10 mouse cellular contexts compared by ENCODE assay signal in the genomic region with DNA sequence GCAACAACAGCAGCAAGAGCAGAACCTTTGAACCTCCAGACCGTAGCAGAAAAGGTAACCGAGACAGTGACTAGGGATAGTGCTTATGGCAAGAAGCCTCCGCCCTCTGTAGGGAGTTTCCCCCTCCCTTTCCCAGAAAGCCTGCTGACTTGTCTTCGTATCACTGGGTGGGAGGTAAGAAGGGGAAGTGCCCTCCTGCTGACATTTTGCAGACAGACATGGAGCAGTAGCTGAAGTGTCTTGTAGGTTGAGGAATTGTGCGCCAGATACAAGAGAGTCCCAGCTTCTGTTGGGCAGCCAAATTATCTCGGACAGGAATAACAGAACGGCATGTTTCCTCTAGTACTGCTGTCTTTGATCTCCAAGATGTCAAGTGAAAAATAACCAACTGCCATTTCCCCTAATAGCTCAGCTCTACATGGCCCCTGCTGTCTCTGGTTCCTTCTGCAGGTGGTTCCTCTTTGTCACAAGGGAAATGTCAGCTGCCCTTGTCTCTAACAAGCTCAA. TPM values are rescaled to one million over a fixed set of nuclear protein-coding genes. Genes with fewer than 3 reads are reported as not detected.
DNase-seq lines count a peak whose midpoint lies in the region; ATAC-seq and TF ChIP-seq lines count a peak whose summit lies in the region.
"Had no signal": no experiment of that assay in that cellular context is flagged by ENCODE, and none has a peak within 500 bp of the region (broad histone marks: within the 10 kb centered on the region; RNA-seq: fewer than 3 reads in every experiment).

No protein-coding gene starts in this region.

- H3K9ac ChIP-seq in embryonic facial prominence, embryonic 14.5 days (ENCODE audit: low read depth, low read length): no peak overlapping the region
- H3K9ac ChIP-seq in ES-Bruce4 (ENCODE audit: low read depth, poor library complexity, severe bottlenecking): no peak overlapping the region
- no peak overlapping the region for H3K9ac ChIP-seq in forebrain, embryonic 12.5 days

- TF ChIP-seq CTCF in ES-Bruce4 (IDR thresholded peaks at IDR 0.05; ENCODE audit: low read depth, low read length): no peak
- no peak for TF ChIP-seq CTCF in kidney, adult 2 months (conservative IDR thresholded peaks at IDR 0.05; ENCODE audit: insufficient read depth, insufficient read length, low read depth, low read length)

- peak; percentile 2 for DNase-seq in embryonic facial prominence, embryonic 14.5 days (ENCODE audit: low spot score)
- DNase-seq in embryonic facial prominence, embryonic 10.5 days (ENCODE audit: low spot score): no peak
- DNase-seq in right cerebral cortex, postnatal 4 days: no peak
- DNase-seq in kidney, adult 2 months: no peak
- DNase-seq: cerebellum, adult 9-10 months; layer of hippocampus, postnatal 36 days had no signal

- 0 out of 2 replicates have a peak, but pooled peaks have one; percentile 42 for TF ChIP-seq EP300 in ES-Bruce4 (IDR thresholded peaks at IDR 0.05; ENCODE audit: insufficient read depth, low read depth, low read length)

- no peaks in the 10 kb centered on the region for H3K36me3 ChIP-seq in embryonic facial prominence, embryonic 14.5 days (ENCODE audit: control insufficient read depth, insufficient read depth, low read length)
- H3K36me3 ChIP-seq in embryonic facial prominence, embryonic 10.5 days (replicated peaks): no peaks in the 10 kb centered on the region
- no peaks in the 10 kb centered on the region for H3K36me3 ChIP-seq in ES-Bruce4 (ENCODE audit: control insufficient read depth, insufficient read depth, low read length, poor library complexity, severe bottlenecking)
- H3K36me3 ChIP-seq in forebrain, embryonic 12.5 days (replicated peaks): no peaks in the 10 kb centered on the region
- no peaks in the 10 kb centered on the region for H3K36me3 ChIP-seq in kidney, adult 2 months (ENCODE audit: control insufficient read depth, insufficient read depth, low read length)

- H3K4me2 ChIP-seq in embryonic facial prominence, embryonic 14.5 days (ENCODE audit: low read depth, low read length): no peak overlapping the region
- no peak overlapping the region for H3K4me2 ChIP-seq in forebrain, embryonic 12.5 days

- no peak overlapping the region for H3K4me3 ChIP-seq in embryonic facial prominence, embryonic 14.5 days (ENCODE audit: low read depth, low read length)
- H3K4me3 ChIP-seq in embryonic facial prominence, embryonic 10.5 days: no peak overlapping the region
- no peak overlapping the region for H3K4me3 ChIP-seq in ES-Bruce4 (ENCODE audit: low read depth, low read length)
- no peak overlapping the region for H3K4me3 ChIP-seq in forebrain, embryonic 12.5 days (replicated peaks)
- no peak overlapping the region for H3K4me3 ChIP-seq in kidney, adult 2 months (ENCODE audit: insufficient read depth, low read depth, low read length)

- 60% methylated on average over 7 of the region's 7 CpGs for WGBS in embryonic facial prominence, embryonic 14.5 days
- 77% methylated on average over 7 of the region's 7 CpGs for WGBS in embryonic facial prominence, embryonic 10.5 days
- 73% methylated on average over 7 of the region's 7 CpGs for WGBS in forebrain, embryonic 12.5 days
- WGBS in kidney, adult 2 months: 43% methylated on average over 7 of the region's 7 CpGs

- H3K27ac ChIP-seq in embryonic facial prominence, embryonic 14.5 days (replicated peaks; ENCODE audit: low read depth, low read length): no peak overlapping the region
- no peak overlapping the region for H3K27ac ChIP-seq in embryonic facial prominence, embryonic 10.5 days (replicated peaks)
- no peak overlapping the region for H3K27ac ChIP-seq in ES-Bruce4 (ENCODE audit: insufficient read depth, low read length)
- no peak overlapping the region for H3K27ac ChIP-seq in forebrain, embryonic 12.5 days
- no peak overlapping the region for H3K27ac ChIP-seq in kidney, adult 2 months (ENCODE audit: insufficient read depth, low read depth, low read length)

- no peak for ATAC-seq in embryonic facial prominence, embryonic 14.5 days (ENCODE audit: low read depth)
- peak; percentile 90 for ATAC-seq in granulocyte monocyte progenitor cell, adult 5-6 weeks (replicated peaks; ENCODE audit: poor library complexity, severe bottlenecking)
- ATAC-seq in monocyte, adult 5-6 weeks (replicated peaks; ENCODE audit: insufficient number of reproducible peaks, low FRiP score, low TSS enrichment, poor library complexity, severe bottlenecking): peak; percentile 74
- no peak for ATAC-seq in forebrain, embryonic 12.5 days (ENCODE audit: low FRiP score)

- no peaks in the 10 kb centered on the region for H3K27me3 ChIP-seq in embryonic facial prominence, embryonic 14.5 days (replicated peaks; ENCODE audit: control insufficient read depth, insufficient read depth, low read length)
- no peaks in the 10 kb centered on the region for H3K27me3 ChIP-seq in embryonic facial prominence, embryonic 10.5 days (replicated peaks; ENCODE audit: low read depth, poor library complexity, severe bottlenecking)
- H3K27me3 ChIP-seq in ES-Bruce4 (ENCODE audit: control insufficient read depth, insufficient read depth, low read length, poor library complexity, severe bottlenecking): no peaks in the 10 kb centered on the region
- no peaks in the 10 kb centered on the region for H3K27me3 ChIP-seq in forebrain, embryonic 12.5 days
- no peaks in the 10 kb centered on the region for H3K27me3 ChIP-seq in kidney, adult 2 months (replicated peaks; ENCODE audit: control insufficient read depth, insufficient read depth, low read length)

- H3K4me1 ChIP-seq in embryonic facial prominence, embryonic 14.5 days (ENCODE audit: control insufficient read depth, insufficient read depth, low read length): no peaks in the 10 kb centered on the region
- H3K4me1 ChIP-seq in embryonic facial prominence, embryonic 10.5 days: no peaks in the 10 kb centered on the region
- no peaks in the 10 kb centered on the region for H3K4me1 ChIP-seq in ES-Bruce4 (ENCODE audit: control insufficient read depth, insufficient read depth, low read length)
- no peaks in the 10 kb centered on the region for H3K4me1 ChIP-seq in forebrain, embryonic 12.5 days
- H3K4me1 ChIP-seq in kidney, adult 2 months (ENCODE audit: control insufficient read depth, insufficient read depth, low read length): no peaks in the 10 kb centered on the region

- no peaks in the 10 kb centered on the region for H3K9me3 ChIP-seq in embryonic facial prominence, embryonic 14.5 days (ENCODE audit: control insufficient read depth, low read length)
- no peaks in the 10 kb centered on the region for H3K9me3 ChIP-seq in embryonic facial prominence, embryonic 10.5 days
- no peaks in the 10 kb centered on the region for H3K9me3 ChIP-seq in ES-Bruce4 (replicated peaks; ENCODE audit: control insufficient read depth, insufficient read depth, low read length, poor library complexity, severe bottlenecking)
- no peaks in the 10 kb centered on the region for H3K9me3 ChIP-seq in forebrain, embryonic 12.5 days

- no peak for TF ChIP-seq POLR2A in ES-Bruce4 (IDR thresholded peaks at IDR 0.05; ENCODE audit: insufficient read depth, low read length)
- TF ChIP-seq POLR2A in kidney, adult 2 months (IDR thresholded peaks at IDR 0.05; ENCODE audit: low read depth, low read length): no peak

RNA-seq across cellular contexts. Expression of a gene that starts 27.7 kb away (rescaled TPM):
- 4.4 and 11.5 TPM in 2 replicates for polyA plus RNA-seq in embryonic facial prominence, embryonic 14.5 days (2014; fragmentation: Nextera tagmentation; extraction: Ambion mirVana)
- polyA plus RNA-seq in embryonic facial prominence, embryonic 10.5 days (2016; fragmentation: Nextera tagmentation; extraction: Ambion mirVana): 1.5 and 2.0 TPM in 2 replicates
- 11.3 and 12.0 TPM in 2 replicates for polyA plus RNA-seq in ES-Bruce4 (2011; ENCODE audit: insufficient read depth, insufficient read length, low read depth, missing spikeins)
- total RNA-seq in granulocyte monocyte progenitor cell, adult 5-6 weeks (2014; fragmentation: Nextera tagmentation): 3.9 TPM in 1 of 2 replicates, not detected in the other
- total RNA-seq in granulocyte monocyte progenitor cell, adult 5-6 weeks (2017): 2.3 TPM in 1 of 2 replicates, not detected in the other
- 0.87 to 3.1 TPM in 2 of 3 replicates, not detected in the other for total RNA-seq in monocyte, adult 5-6 weeks (2017)
- 0.78 and 1.1 TPM in 2 replicates for polyA plus RNA-seq in forebrain, embryonic 12.5 days (2016; fragmentation: Nextera tagmentation; extraction: Ambion mirVana)
- polyA plus RNA-seq in kidney, adult 2 months (2012; rRNA removed): 0.33 and 0.46 TPM in 2 replicates

Comparison
In these comparisons a context has a peak if more than half of its experiments do, and no peak if none do; other contexts are left out.
1. ATAC-seq: peak in granulocyte monocyte progenitor cell, adult 5-6 weeks (single experiment) and monocyte, adult 5-6 weeks (single experiment); none in embryonic facial prominence, embryonic 14.5 days (single experiment) and forebrain, embryonic 12.5 days (single experiment).